Mouse (Mus musculus) megakaryocyte, embryonic 14.5 days (primary cell): ENCODE data around the gene Mapkapk2. TPM values are rescaled to one million over a fixed set of nuclear protein-coding genes. Genes with fewer than 3 reads are reported as not detected.
"Not testable (repeated sequence)": the region's sequence is repeated elsewhere in the genome, so short reads cannot be mapped to it uniquely, and the experiment has no call there.

Source experiments
- H3K27me3 ChIP-seq: replicated peaks from 2 replicates; pipeline ENCODE3; 2012; ENCODE audit warnings: inconsistent platforms
- H3K36me3 ChIP-seq: replicated peaks from 2 replicates; pipeline ENCODE3; 2012; ENCODE audit warnings: low read length, inconsistent platforms, mixed read lengths
- H3K4me1 ChIP-seq: 2 replicates; pipeline ENCODE4 v1.6.1; 2012; ENCODE audit warnings: inconsistent platforms
- H3K4me3 ChIP-seq: replicated peaks from 2 replicates; pipeline ENCODE3; 2012; ENCODE audit warnings: moderate library complexity, mild to moderate bottlenecking, inconsistent platforms
- H3K9me3 ChIP-seq: 2 replicates; pipeline ENCODE4 v1.6.1; 2012; ENCODE audit warnings: inconsistent platforms
- FLI1 ChIP-seq: IDR thresholded peaks from 2 replicates; pipeline ENCODE4 v1.6.1; 2012; ENCODE audit warnings: low read length, inconsistent platforms, mixed read lengths
- GATA1 ChIP-seq: IDR thresholded peaks from 3 replicates; pipeline ENCODE4 v1.6.1; 2012; ENCODE audit warnings: mixed read lengths, low read length, inconsistent platforms, borderline replicate concordance
- polyA plus RNA-seq: library from polyadenylated mRNA; stranded (reverse); fragments of >175 nt; gene quantifications from 2 replicates; pipeline ENCODE4 v1.2.3, GENCODE M21; 2012; ENCODE audit warnings: low replicate concordance; ENCODE audit not compliant: insufficient read depth

The Mapkapk2 gene
- 178 and 286 TPM in 2 replicates for polyA plus RNA-seq

DNA sequence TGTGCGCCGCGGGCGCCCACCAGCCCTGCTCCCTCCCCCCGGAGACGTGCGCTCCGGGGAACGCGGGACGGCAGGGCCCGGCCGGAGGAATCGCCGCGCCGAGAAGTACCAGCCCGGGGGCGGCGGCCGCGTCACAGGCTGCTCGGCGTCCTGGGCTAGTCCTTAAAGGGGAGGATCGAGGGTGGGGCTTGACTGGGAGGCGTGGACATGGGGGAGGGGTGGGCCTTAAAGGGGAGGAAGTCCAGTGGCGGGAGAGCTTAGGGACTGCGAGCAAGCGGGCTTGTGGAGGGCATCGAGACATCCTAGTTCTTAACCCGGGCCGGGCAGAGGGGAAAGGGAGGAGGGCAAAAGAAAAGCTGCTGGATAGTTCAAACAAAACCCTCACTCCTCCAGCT, at the start of gene Mapkapk2:
Gene Mapkapk2, minus strand, starts transcription at position 127 of the 395 bp plus-strand sequence.
- Histone ChIP-seq H3K36me3 (peaks cover 26% of the 10 kb centered on the region), H3K27me3 (no peaks in the 10 kb centered on the region), H3K4me1 (peaks cover 71% of the 10 kb centered on the region), H3K9me3 (no peaks in the 10 kb centered on the region), H3K4me3 (peak within 1 kb of the TSS; percentile 98)
- TF ChIP-seq FLI1 (no peak), GATA1 (no peak)

DNA sequence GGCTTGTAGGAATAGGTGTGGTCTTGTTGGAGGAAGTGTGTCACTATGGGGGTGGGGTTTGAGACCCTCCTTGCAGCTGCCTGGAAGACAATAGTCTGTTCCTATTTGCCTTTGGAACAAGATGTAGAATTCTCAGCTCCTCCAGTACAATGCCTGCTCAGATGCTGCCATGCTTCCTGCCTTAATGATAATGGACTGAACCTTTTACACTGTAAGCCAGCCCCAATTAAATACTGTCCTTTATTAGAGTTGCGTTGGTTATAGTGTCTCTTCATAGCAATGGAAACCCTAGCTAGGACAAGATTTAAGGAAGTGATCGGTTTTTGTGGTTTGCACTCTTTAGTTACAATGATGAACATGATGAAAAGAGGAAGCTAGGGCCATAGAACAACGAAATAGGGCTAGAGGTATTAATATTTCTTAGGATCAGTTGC, 48.6 kb upstream of the Mapkapk2 start:
- no peak overlapping the region for H3K4me3 ChIP-seq
- no peak for TF ChIP-seq FLI1
- no peak for TF ChIP-seq GATA1
- H3K4me1 ChIP-seq = peaks cover 49% of the 10 kb centered on the region
- H3K9me3 ChIP-seq = peaks cover 17% of the 10 kb centered on the region
- H3K27me3 ChIP-seq = no peaks in the 10 kb centered on the region
- peaks cover 10% of the 10 kb centered on the region for H3K36me3 ChIP-seq

DNA sequence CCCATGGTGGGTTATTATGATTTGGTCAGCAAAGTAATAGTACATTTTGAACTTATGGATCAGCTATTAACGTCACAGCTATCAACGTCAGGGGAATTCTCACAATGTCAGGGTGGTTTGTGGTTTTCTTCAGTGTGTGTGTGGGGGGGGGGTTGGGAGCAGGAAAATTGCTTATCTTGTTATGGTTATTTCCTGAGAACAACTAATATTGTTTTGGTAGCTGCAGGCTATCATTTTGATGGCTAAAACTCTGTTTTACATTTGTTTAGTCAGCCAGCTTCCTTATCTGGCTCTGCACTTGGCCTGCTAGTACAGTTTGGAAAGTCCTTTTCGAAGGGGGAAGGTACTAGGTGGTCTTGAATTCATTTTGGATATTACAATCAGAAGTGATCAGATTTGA, 47.6 kb upstream of the Mapkapk2 start:
- not testable (repeated sequence) for H3K4me3 ChIP-seq, H3K27me3 ChIP-seq
- H3K9me3 ChIP-seq = peaks cover 17% of the 10 kb centered on the region
- peaks cover 55% of the 10 kb centered on the region for H3K4me1 ChIP-seq
- H3K36me3 ChIP-seq = peaks cover 10% of the 10 kb centered on the region

DNA sequence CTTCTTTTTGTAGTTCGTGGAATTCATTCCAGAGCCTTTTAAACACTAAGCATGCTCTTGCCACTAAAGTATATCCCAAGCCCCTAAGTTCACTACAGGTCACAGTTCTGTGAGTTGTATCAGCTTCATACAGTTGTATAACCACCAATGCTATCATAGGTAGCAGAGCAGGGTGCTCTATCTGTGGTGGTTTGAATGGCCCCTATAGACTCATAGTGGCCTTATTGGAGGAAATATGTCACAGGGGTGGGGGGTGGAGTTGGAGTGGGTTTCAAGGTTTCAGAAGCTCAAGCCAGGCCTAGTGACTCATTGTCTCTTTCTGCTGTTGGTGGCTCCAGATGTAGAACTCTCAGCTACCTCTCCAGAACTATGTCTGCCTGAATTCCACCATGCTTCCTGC, 44.8 kb upstream of the Mapkapk2 start:
- H3K36me3 ChIP-seq = peaks cover 10% of the 10 kb centered on the region
- H3K9me3 ChIP-seq = peaks cover 17% of the 10 kb centered on the region
- H3K27me3 ChIP-seq = no peaks in the 10 kb centered on the region
- TF ChIP-seq FLI1 = no peak
- TF ChIP-seq GATA1 = no peak
- H3K4me3 ChIP-seq = no peak overlapping the region
- peaks cover 67% of the 10 kb centered on the region for H3K4me1 ChIP-seq

- TF ChIP-seq FLI1 (no peak), GATA1 (no peak)
- H3K4me1 ChIP-seq = peaks cover 75% of the 10 kb centered on the region
- no peak overlapping the region for H3K4me3 ChIP-seq
- peaks cover 17% of the 10 kb centered on the region for H3K9me3 ChIP-seq
- no peaks in the 10 kb centered on the region for H3K27me3 ChIP-seq
- peaks cover 10% of the 10 kb centered on the region for H3K36me3 ChIP-seq
Observed at GRCm38 (mm10) chr1:131141449-131141848, 43.8 kb upstream of the Mapkapk2 start.

DNA sequence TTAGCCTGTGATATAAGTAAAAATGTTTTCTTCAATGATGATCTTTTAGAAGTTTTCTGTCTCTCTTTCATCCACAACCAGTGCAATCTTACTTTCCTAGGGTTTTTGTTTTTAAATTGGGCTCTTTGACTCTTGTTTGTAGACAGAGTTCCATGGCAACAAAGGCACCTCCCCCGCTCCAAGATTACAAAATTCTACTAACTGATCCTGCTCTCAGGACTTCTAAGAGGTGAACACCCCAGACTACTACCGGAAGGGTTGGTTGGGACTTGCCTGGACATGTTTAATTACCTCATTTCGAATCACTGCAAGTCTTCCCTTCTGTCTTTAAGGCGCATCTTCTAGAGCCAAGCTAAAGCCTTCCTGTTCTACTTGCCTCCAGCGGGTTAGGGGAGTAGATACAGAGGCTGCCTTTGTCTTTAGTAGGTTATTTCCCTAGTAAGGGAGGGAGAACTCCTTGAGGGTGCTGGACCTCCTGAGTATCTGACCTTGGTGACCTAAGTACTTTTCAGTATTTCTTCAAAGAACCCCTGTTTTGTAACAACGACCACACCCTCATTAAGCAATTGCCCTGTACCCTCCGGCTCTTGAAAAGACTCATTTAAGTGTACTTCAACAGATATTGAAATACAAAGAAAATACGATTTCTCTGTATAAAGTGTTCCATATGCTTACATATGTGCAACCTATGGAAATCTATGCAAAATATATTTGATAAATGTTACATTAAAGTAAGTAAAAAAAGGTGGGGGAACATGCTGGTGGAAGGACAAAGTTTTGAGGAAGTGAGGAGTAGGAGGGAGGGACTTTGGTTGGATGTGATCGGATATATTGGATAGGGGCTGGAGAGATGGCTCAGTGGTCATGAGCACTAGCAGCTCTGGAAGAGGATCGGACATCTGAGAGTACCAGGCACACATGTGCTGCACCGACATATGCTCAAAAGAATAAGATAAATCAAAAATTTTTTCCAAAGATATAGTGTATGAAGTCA, 41.8 kb upstream of the Mapkapk2 start:
- H3K27me3 ChIP-seq = no peaks in the 10 kb centered on the region
- H3K4me3 ChIP-seq = peak overlapping the region; percentile 96
- peaks cover 12% of the 10 kb centered on the region for H3K9me3 ChIP-seq
- TF ChIP-seq FLI1 (no peak), GATA1 (no peak)
- H3K4me1 ChIP-seq = peaks cover 79% of the 10 kb centered on the region
- peaks cover 16% of the 10 kb centered on the region for H3K36me3 ChIP-seq

DNA sequence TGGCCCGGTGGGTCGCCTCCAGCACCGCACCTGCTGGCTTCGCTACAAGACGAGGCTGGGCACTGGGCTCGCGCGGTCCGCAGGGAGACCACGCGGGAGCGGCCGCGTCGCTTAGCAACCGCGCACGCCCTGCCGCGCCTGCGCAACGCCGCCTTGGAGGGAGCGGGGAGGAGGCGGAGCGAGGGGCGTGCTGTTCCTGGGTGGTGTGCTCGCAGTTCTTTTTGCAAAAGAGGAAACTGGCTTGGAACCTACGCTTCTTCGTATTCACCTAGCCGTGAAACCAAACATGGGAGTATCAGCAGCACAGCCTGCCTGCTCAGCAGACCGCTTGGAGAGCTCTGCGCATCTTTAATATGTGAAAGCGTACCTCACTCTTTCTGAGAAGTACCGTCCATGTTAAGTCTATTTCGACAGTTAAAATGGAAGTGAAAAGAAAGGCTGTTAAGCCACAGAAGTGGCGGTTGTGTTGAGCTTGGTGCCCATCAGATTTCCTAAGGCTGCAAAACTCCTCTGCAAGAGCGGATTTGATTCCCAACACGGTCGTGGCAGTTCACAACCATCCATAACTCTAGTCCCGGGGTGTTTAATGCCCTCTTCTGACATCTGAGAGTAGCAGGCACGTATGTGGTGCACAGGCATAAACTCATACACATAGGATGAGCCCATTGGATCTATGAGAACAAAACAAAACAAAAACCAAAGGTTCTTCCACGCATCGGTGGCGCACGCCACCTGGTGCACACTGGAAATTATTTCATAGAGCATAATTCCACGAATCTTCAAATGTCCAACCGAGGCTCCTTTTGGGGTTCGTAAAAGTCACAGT, 40.8 kb upstream of the Mapkapk2 start, which contains the start of gene Dyrk3:
Gene Dyrk3, minus strand, starts transcription at position 150 of the 826 bp plus-strand sequence.
- Histone ChIP-seq H3K36me3 (peaks cover 20% of the 10 kb centered on the region), H3K9me3 (peaks cover 4% of the 10 kb centered on the region; the same call in 1 of the 2 replicates), H3K4me3 (peak within 1 kb of the TSS; percentile 96), H3K4me1 (peaks cover 81% of the 10 kb centered on the region), H3K27me3 (no peaks in the 10 kb centered on the region)
- TF ChIP-seq FLI1 = no peak
- no peak for TF ChIP-seq GATA1

- H3K27me3 ChIP-seq = no peaks in the 10 kb centered on the region
- H3K4me3 ChIP-seq = peak overlapping the region; percentile 96
- TF ChIP-seq GATA1 (no peak), FLI1 (no peak)
- H3K36me3 ChIP-seq = peaks cover 27% of the 10 kb centered on the region
- H3K9me3 ChIP-seq = peaks cover 2% of the 10 kb centered on the region; the same call in 1 of the 2 replicates
- H3K4me1 ChIP-seq = peaks cover 82% of the 10 kb centered on the region
Observed at GRCm38 (mm10) chr1:131137717-131138118, 40.1 kb upstream of the Mapkapk2 start.

GRCm38 (mm10) chr1:131137111-131137510, 39.5 kb upstream of the Mapkapk2 start:
- no peak for TF ChIP-seq FLI1
- TF ChIP-seq GATA1 = no peak
- no peaks in the 10 kb centered on the region for H3K27me3 ChIP-seq
- H3K4me1 ChIP-seq = peaks cover 81% of the 10 kb centered on the region
- H3K9me3 ChIP-seq = no peaks in the 10 kb centered on the region
- peak overlapping the region; percentile 96 for H3K4me3 ChIP-seq
- H3K36me3 ChIP-seq = peaks cover 33% of the 10 kb centered on the region
